Mouse (Mus musculus) midbrain, embryonic 10.5 days (tissue): ENCODE measurements at regions not wholly inside any gene's neighbourhood (a gene's known extent, or its start where the extent isn't known, plus 50 kb on each side); places are given as distances from the start of the nearest gene placed in this dataset.
A peak's percentile ranks its signal among the peaks of the same experiment; 100 is the strongest.

Source experiments
- DNase-seq: peaks from one replicate; pipeline ENCODE4 v3.0.0-alpha.2; 2017; ENCODE audit warnings: low spot score
- H3K27ac ChIP-seq: fragments of 300-500 bp; sonication (generic); replicated peaks from 2 replicates; pipeline ENCODE4 v1.5.1; 2016; ENCODE audit warnings: mild to moderate bottlenecking
- H3K27me3 ChIP-seq: fragments of 300-500 bp; sonication (generic); 2 replicates; pipeline ENCODE4 v1.6.1; 2016; ENCODE audit warnings: low read depth, mild to moderate bottlenecking; ENCODE audit not compliant: poor library complexity, severe bottlenecking
- H3K36me3 ChIP-seq: fragments of 300-500 bp; sonication (generic); 2 replicates; pipeline ENCODE4 v1.6.1; 2016; ENCODE audit warnings: mild to moderate bottlenecking, moderate library complexity
- H3K4me1 ChIP-seq: fragments of 300-500 bp; sonication (generic); 2 replicates; pipeline ENCODE4 v1.6.1; 2016
- H3K4me3 ChIP-seq: fragments of 300-500 bp; sonication (generic); 2 replicates; pipeline ENCODE4 v1.5.1; 2016; ENCODE audit warnings: mild to moderate bottlenecking, moderate library complexity
- H3K9me3 ChIP-seq: fragments of 300-500 bp; sonication (generic); replicated peaks from 2 replicates; pipeline ENCODE4 v1.6.1; 2016; ENCODE audit warnings: mild to moderate bottlenecking
- WGBS: fragments of 180-500 bp; shearing (Covaris S2); methylation state at CpG from one replicate; pipeline ENCODE4 v1.1.7; 2016; 5-methylcytosine and 5-hydroxymethylcytosine counted together

DNA sequence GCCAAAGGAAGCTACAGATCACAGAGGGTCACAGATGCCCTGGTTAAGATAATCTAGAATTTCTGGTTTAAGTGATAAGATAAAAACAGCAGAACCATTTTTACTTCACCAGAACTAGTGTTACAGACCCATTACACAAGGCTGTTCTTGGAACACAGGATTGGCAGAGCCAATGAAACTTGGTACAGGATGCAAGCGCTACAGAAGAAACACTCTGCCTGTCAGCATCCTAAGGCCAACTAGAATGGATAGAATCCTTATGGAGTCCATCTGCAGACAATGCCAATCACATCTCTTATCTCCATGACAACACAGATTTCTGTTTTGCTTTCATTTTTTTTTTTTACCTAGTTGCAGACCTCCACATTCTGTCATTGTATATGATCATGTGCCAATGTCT lies 759.4 kb upstream of the Stxbp6 start:
- Histone ChIP-seq H3K4me1 (peaks cover 25% of the 10 kb centered on the region), H3K36me3 (no peaks in the 10 kb centered on the region), H3K4me3 (no peak overlapping the region), H3K27me3 (no peaks in the 10 kb centered on the region), H3K9me3 (no peaks in the 10 kb centered on the region), H3K27ac (peak overlapping the region; percentile 57; the same call in 1 of the 2 replicates)
- WGBS = 89% methylated on average over 1 of the region's 1 CpGs
- DNase-seq = no peak

- H3K4me3 ChIP-seq = no peak overlapping the region
- H3K4me1 ChIP-seq = peaks cover 25% of the 10 kb centered on the region
- no peaks in the 10 kb centered on the region for H3K27me3 ChIP-seq
- peak overlapping the region; percentile 57; the same call in 1 of the 2 replicates for H3K27ac ChIP-seq
- H3K36me3 ChIP-seq = no peaks in the 10 kb centered on the region
- 4% methylated on average over 4 of the region's 4 CpGs for WGBS
- H3K9me3 ChIP-seq = no peaks in the 10 kb centered on the region
- DNase-seq = no peak
Measured at GRCm38 (mm10) chr12:45833414-45833762, 758.9 kb upstream of the Stxbp6 start.

DNA sequence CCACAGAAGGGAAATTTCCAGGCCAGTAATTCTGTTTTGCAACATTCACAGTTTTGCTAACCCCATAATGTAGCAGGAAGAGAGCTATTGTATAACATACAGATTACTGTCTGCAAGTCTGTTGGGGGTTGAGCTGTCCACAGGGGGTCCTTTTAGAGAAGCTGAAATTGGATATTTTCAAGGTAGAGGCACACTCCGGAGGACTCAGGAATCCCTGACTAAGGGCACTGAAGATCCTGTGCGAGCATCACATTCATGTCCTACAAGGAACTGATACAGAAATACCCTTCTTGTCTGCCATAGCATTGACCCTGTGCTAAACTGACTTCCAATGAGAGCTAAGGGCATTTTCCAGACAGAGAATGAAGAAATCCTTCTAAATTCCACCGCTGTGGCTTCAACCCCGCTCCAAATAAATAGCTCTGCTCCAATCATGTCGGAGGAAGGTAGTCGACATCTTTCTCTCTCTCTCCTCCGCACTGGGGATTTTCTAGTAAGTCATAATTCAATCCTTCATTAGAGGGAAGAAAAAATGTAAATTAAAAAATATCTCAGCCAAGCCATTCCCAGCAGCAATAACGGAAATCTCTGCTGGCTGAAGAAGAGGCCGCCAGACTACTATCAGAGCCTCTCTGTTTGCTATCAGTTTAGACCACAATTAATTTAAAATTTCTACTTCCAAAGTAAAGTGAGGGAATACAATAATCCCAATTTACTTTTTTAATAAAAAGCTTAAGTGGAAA lies 758.3 kb upstream of the Stxbp6 start:
- no peak for DNase-seq
- peak overlapping the region; percentile 49 for H3K27ac ChIP-seq
- H3K4me3 ChIP-seq = no peak overlapping the region
- no peaks in the 10 kb centered on the region for H3K27me3 ChIP-seq
- WGBS = 38% methylated on average over 9 of the region's 9 CpGs
- H3K4me1 ChIP-seq = peaks cover 25% of the 10 kb centered on the region
- H3K9me3 ChIP-seq = no peaks in the 10 kb centered on the region
- H3K36me3 ChIP-seq = no peaks in the 10 kb centered on the region

DNA sequence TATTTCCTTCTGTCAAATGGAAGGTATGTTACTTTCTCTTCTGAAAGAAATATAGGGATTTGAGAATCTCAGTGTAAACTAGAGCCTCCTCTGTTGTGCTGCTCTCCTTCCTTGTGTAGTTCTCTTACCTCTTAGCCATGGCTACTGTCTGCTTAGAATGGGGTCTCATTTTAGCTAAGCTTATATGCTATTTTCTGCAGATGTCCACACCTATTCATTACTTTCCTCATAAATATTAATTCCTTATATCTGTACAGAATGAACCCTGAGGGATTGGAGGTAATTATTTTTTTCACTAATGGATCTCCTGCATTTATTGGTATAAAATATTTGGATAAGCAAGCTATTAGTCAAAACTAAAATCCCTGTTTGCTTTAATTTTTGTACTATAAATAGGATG lies 750.4 kb upstream of the Stxbp6 start:
- Histone ChIP-seq H3K27me3 (no peaks in the 10 kb centered on the region), H3K36me3 (no peaks in the 10 kb centered on the region), H3K4me3 (no peak overlapping the region), H3K9me3 (no peaks in the 10 kb centered on the region), H3K27ac (no peak overlapping the region), H3K4me1 (no peaks in the 10 kb centered on the region)
- DNase-seq = no peak
